Mouse (Mus musculus) heart, postnatal 0 days (tissue): ENCODE data around the gene Atrip. TPM values are rescaled to one million over a fixed set of nuclear protein-coding genes. Genes with fewer than 3 reads are reported as not detected.

Experiments used
- ATAC-seq: fragments of 200-750 bp; cut with Nextera tagmentation; 2 replicates; pipeline ENCODE4 v1.8.0; 2017; ENCODE audit warnings: low read depth, moderate number of reproducible peaks, moderate library complexity; ENCODE audit not compliant: insufficient read depth
- DNase-seq: peaks from one replicate; pipeline ENCODE4 v3.0.0-alpha.2; 2016; ENCODE audit warnings: low spot score
- H3K27ac ChIP-seq: fragments of 300-500 bp; sonication (generic); 2 replicates; pipeline ENCODE4 v1.5.1; 2014; ENCODE audit warnings: low read depth, mild to moderate bottlenecking
- H3K27me3 ChIP-seq: fragments of 300-500 bp; sonication (generic); 2 replicates; pipeline ENCODE4 v1.6.1; 2014; ENCODE audit warnings: low read length, mixed read lengths; ENCODE audit not compliant: control insufficient read depth, insufficient read depth
- H3K36me3 ChIP-seq: fragments of 300-500 bp; sonication (generic); replicated peaks from 2 replicates; pipeline ENCODE4 v1.6.1; 2014; ENCODE audit warnings: low read length, mixed read lengths; ENCODE audit not compliant: control insufficient read depth, insufficient read depth
- H3K4me1 ChIP-seq: fragments of 300-500 bp; sonication (generic); 2 replicates; pipeline ENCODE4 v1.6.1; 2014; ENCODE audit warnings: antibody characterized with exemption; ENCODE audit not compliant: control insufficient read depth, insufficient read depth
- H3K4me2 ChIP-seq: fragments of 300-500 bp; sonication (generic); 2 replicates; pipeline ENCODE4 v1.6.1; 2014; ENCODE audit warnings: low read depth, mild to moderate bottlenecking, low read length, moderate library complexity
- H3K4me3 ChIP-seq: fragments of 300-500 bp; sonication (generic); 2 replicates; pipeline ENCODE4 v1.5.1; 2014; ENCODE audit warnings: low read depth, low read length
- H3K9ac ChIP-seq: fragments of 300-500 bp; sonication (generic); replicated peaks from 2 replicates; pipeline ENCODE4 v1.6.1; 2014; ENCODE audit warnings: low read depth, low read length, mixed read lengths
- H3K9me3 ChIP-seq: fragments of 300-500 bp; sonication (generic); replicated peaks from 2 replicates; pipeline ENCODE4 v1.6.1; 2016; ENCODE audit warnings: low read length; ENCODE audit not compliant: control insufficient read depth
- CTCF ChIP-seq: IDR thresholded peaks from 2 replicates; pipeline ENCODE4 v1.5.1; 2016; ENCODE audit warnings: antibody characterized with exemption, control low read depth, low read depth
- EP300 ChIP-seq: IDR thresholded peaks from 2 replicates; pipeline ENCODE4 v1.6.1; 2016; ENCODE audit warnings: antibody characterized with exemption, low read depth
- WGBS: fragments of 180-500 bp; shearing (Covaris S2); extraction: QIAGEN DNeasy Blood & Tissue Kit; methylation state at CpG from one replicate; pipeline ENCODE4 v1.1.7; 2014; 5-methylcytosine and 5-hydroxymethylcytosine counted together
- polyA plus RNA-seq: library from polyadenylated mRNA; unstranded; fragments of >200 nt; fragmentation: Nextera tagmentation; extraction: Ambion mirVana; gene quantifications from 2 replicates; pipeline ENCODE4 v1.2.1, GENCODE M21; 2015
- total RNA-seq: library from RNA; depleted of rRNA; stranded (reverse); fragments of >200 nt; gene quantifications from 2 replicates; pipeline ENCODE4 v1.2.3, GENCODE M21; 2014; ENCODE audit warnings: low replicate concordance; rRNA removed

Atrip gene
- total and polyA plus RNA-seq, 2 experiments from 2014 or later, result 11.7 to 17.1 TPM

- Histone ChIP-seq H3K27ac (no peak overlapping the region), H3K4me1 (no peaks in the 10 kb centered on the region), H3K36me3 (no peaks in the 10 kb centered on the region), H3K4me3 (no peak overlapping the region), H3K9me3 (no peaks in the 10 kb centered on the region), H3K4me2 (no peak overlapping the region), H3K27me3 (no peaks in the 10 kb centered on the region), H3K9ac (no peak overlapping the region)
- DNase-seq (no peak), ATAC-seq (no peak)
- no peak for TF ChIP-seq EP300
- no peak for TF ChIP-seq CTCF
- 65% methylated on average over 14 of the region's 14 CpGs for WGBS
Measured at GRCm38 (mm10) chr9:109010316-109010690, 63.6 kb downstream of the Atrip start.

GRCm38 (mm10) chr9:109009636-109010315, 64.1 kb downstream of the Atrip start:
- H3K4me2 ChIP-seq, result peak overlapping the region; percentile 21; the same call in 1 of the 2 replicates
- ATAC-seq, result peak; percentile 81
- no peaks in the 10 kb centered on the region for H3K9me3 ChIP-seq
- no peaks in the 10 kb centered on the region for H3K36me3 ChIP-seq
- no peak overlapping the region for H3K4me3 ChIP-seq
- H3K9ac ChIP-seq, result no peak overlapping the region
- WGBS, result 35% methylated on average over 17 of the region's 17 CpGs
- H3K4me1 ChIP-seq, result no peaks in the 10 kb centered on the region
- TF ChIP-seq EP300 (no peak), CTCF (no peak)
- DNase-seq, result peak; percentile 61
- H3K27me3 ChIP-seq, result no peaks in the 10 kb centered on the region
- no peak overlapping the region for H3K27ac ChIP-seq

- H3K27me3 ChIP-seq, result no peaks in the 10 kb centered on the region
- no peaks in the 10 kb centered on the region for H3K4me1 ChIP-seq
- H3K36me3 ChIP-seq, result no peaks in the 10 kb centered on the region
- no peak for ATAC-seq
- no peak overlapping the region for H3K9ac ChIP-seq
- H3K4me3 ChIP-seq, result no peak overlapping the region
- WGBS, result 60% methylated on average over 9 of the region's 10 CpGs
- no peak overlapping the region for H3K27ac ChIP-seq
- no peaks in the 10 kb centered on the region for H3K9me3 ChIP-seq
- TF ChIP-seq EP300 (no peak), CTCF (no peak)
- no peak for DNase-seq
- 0 out of 2 replicates have a peak overlapping the region, but pooled peaks have one; percentile 21 for H3K4me2 ChIP-seq
Measured at GRCm38 (mm10) chr9:109008994-109009635, 64.8 kb downstream of the Atrip start.

- no peaks in the 10 kb centered on the region for H3K27me3 ChIP-seq
- DNase-seq (no peak), ATAC-seq (no peak)
- H3K4me2 ChIP-seq, result no peak overlapping the region
- no peak overlapping the region for H3K4me3 ChIP-seq
- no peaks in the 10 kb centered on the region for H3K4me1 ChIP-seq
- TF ChIP-seq CTCF, result no peak
- no peak for TF ChIP-seq EP300
- no peaks in the 10 kb centered on the region for H3K36me3 ChIP-seq
- no peaks in the 10 kb centered on the region for H3K9me3 ChIP-seq
- no peak overlapping the region for H3K9ac ChIP-seq
- H3K27ac ChIP-seq, result no peak overlapping the region
- WGBS, result 78% methylated on average over 9 of the region's 9 CpGs
Measured at GRCm38 (mm10) chr9:109008081-109008480, 65.8 kb downstream of the Atrip start.

Other genes with a start within 250 kb of the Atrip start
- gene Celsr3, start 247.8 kb downstream of the Atrip start, total RNA-seq, result 0.08 TPM in 1 of 2 replicates, not detected in the other
- 0.14 TPM in 2 replicates for gene Celsr3, start 247.8 kb downstream of the Atrip start, polyA plus RNA-seq
- gene Slc26a6, start 220.8 kb downstream of the Atrip start, total RNA-seq, result 3.6 and 5.7 TPM in 2 replicates
- 8.8 and 9.3 TPM in 2 replicates for gene Slc26a6, start 220.8 kb downstream of the Atrip start, polyA plus RNA-seq
- not detected in 2 replicates for gene Tmem89, start 159.5 kb downstream of the Atrip start, total RNA-seq
- gene Tmem89, start 159.5 kb downstream of the Atrip start, polyA plus RNA-seq, result not detected in 2 replicates
- 1,707 and 1,762 TPM in 2 replicates for gene Uqcrc1, start 137.5 kb downstream of the Atrip start, total RNA-seq
- gene Uqcrc1, start 137.5 kb downstream of the Atrip start, polyA plus RNA-seq, result 1,738 and 1,782 TPM in 2 replicates
- 0.58 and 1.3 TPM in 2 replicates for gene Col7a1, start 120.5 kb downstream of the Atrip start, total RNA-seq
- gene Col7a1, start 120.5 kb downstream of the Atrip start, polyA plus RNA-seq, result 0.47 and 0.57 TPM in 2 replicates
- gene Ucn2, start 88.1 kb downstream of the Atrip start, total RNA-seq, result not detected in 2 replicates
- not detected in 2 replicates for gene Ucn2, start 88.1 kb downstream of the Atrip start, polyA plus RNA-seq
- gene Pfkfb4, start 82.3 kb downstream of the Atrip start, total RNA-seq, result 4.0 and 7.6 TPM in 2 replicates
- gene Pfkfb4, start 82.3 kb downstream of the Atrip start, polyA plus RNA-seq, result 2.3 and 3.1 TPM in 2 replicates
- 76.9 and 102 TPM in 2 replicates for gene Shisa5, start 35.6 kb downstream of the Atrip start, total RNA-seq
- gene Shisa5, start 35.6 kb downstream of the Atrip start, polyA plus RNA-seq, result 49.0 and 51.8 TPM in 2 replicates
- 21.6 and 44.2 TPM in 2 replicates for gene Trex1, start 14.4 kb downstream of the Atrip start, total RNA-seq
- 14.5 and 14.6 TPM in 2 replicates for gene Trex1, start 14.4 kb downstream of the Atrip start, polyA plus RNA-seq
- gene Ccdc51, start 8.4 kb upstream of the Atrip start, total RNA-seq, result 11.6 and 19.5 TPM in 2 replicates
- gene Ccdc51, start 8.4 kb upstream of the Atrip start, polyA plus RNA-seq, result 14.3 and 14.6 TPM in 2 replicates
- 70.4 and 74.5 TPM in 2 replicates for gene Tma7, start 8.5 kb upstream of the Atrip start, total RNA-seq
- 490 and 527 TPM in 2 replicates for gene Tma7, start 8.5 kb upstream of the Atrip start, polyA plus RNA-seq
- gene Plxnb1, start 21.3 kb upstream of the Atrip start, total RNA-seq, result 26.1 and 54.3 TPM in 2 replicates
- 3.0 and 3.3 TPM in 2 replicates for gene Plxnb1, start 21.3 kb upstream of the Atrip start, polyA plus RNA-seq
- gene Fbxw21, start 87.9 kb upstream of the Atrip start, total RNA-seq, result not detected in 2 replicates
- gene Fbxw21, start 87.9 kb upstream of the Atrip start, polyA plus RNA-seq, result not detected in 2 replicates
- not detected in 2 replicates for gene Fbxw13, start 121.9 kb upstream of the Atrip start, total RNA-seq
- gene Fbxw13, start 121.9 kb upstream of the Atrip start, polyA plus RNA-seq, result not detected in 2 replicates
- 1.5 TPM in 1 of 2 replicates, not detected in the other for gene Fbxw20, start 160.6 kb upstream of the Atrip start, total RNA-seq
- gene Fbxw20, start 160.6 kb upstream of the Atrip start, polyA plus RNA-seq, result not detected in 2 replicates
- gene Fbxw14, start 213.6 kb upstream of the Atrip start, total RNA-seq, result not detected in 2 replicates
- not detected in 2 replicates for gene Fbxw14, start 213.6 kb upstream of the Atrip start, polyA plus RNA-seq